Mouse (Mus musculus): ENCODE measurements around the gene Acot13.

DNA sequence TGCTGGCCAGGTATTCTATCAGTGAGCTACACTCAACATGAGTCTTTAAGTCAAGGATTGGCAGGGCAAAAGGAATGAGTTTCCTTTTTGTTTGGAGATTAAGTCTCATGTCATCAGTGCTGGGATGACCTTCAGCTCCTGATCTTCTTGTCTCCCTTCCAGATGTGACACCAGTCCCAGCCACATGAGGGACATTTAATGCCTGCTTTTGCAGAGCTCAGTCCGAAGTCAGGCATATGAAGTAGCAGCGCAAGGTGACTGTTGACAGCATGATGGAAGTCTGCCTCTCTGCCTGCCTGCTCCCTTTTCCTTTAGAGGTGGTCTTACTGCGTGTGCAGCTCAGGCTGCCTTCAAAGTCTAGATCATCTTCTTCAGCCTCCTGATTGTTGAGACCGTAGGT lies 6.7 kb downstream of the Acot13 start:
- no peak for TF ChIP-seq CTCF (IDR thresholded peaks at IDR 0.05; ENCODE audit: low read depth, low read length)
- no peak for TF ChIP-seq TAL1 (conservative IDR thresholded peaks at IDR 0.05; ENCODE audit: low read depth, low read length)

All from G1E (cell line).